Mouse (Mus musculus): ENCODE results near the gene St6galnac1. TPM values are rescaled to one million over a fixed set of nuclear protein-coding genes. Genes with fewer than 3 reads are reported as not detected.

The St6galnac1 gene
- polyA plus RNA-seq, 1 experiment from 2014 or later = not detected

GRCm38 (mm10) chr11:116806136-116807071 is 31.1 kb upstream of the St6galnac1 start:
- H3K4me3 ChIP-seq (replicated peaks) = no peak overlapping the region
- H3K27me3 ChIP-seq = no peaks in the 10 kb centered on the region
- H3K9me3 ChIP-seq = no peaks in the 10 kb centered on the region
- H3K4me2 ChIP-seq (replicated peaks) = no peak overlapping the region
- H3K4me1 ChIP-seq (replicated peaks) = peaks cover 32% of the 10 kb centered on the region
- no peak overlapping the region for H3K9ac ChIP-seq (replicated peaks)
- no peak for ATAC-seq
- 87% methylated on average over 15 of the region's 15 CpGs for WGBS
- no peak overlapping the region for H3K27ac ChIP-seq
- no peaks in the 10 kb centered on the region for H3K36me3 ChIP-seq

GRCm38 (mm10) chr11:116802709-116803108 is 27.4 kb upstream of the St6galnac1 start:
- 88% methylated on average over 5 of the region's 5 CpGs for WGBS
- no peaks in the 10 kb centered on the region for H3K9me3 ChIP-seq
- H3K4me1 ChIP-seq (replicated peaks) = peaks cover 3% of the 10 kb centered on the region
- H3K27me3 ChIP-seq = no peaks in the 10 kb centered on the region
- no peaks in the 10 kb centered on the region for H3K36me3 ChIP-seq
- H3K9ac ChIP-seq (replicated peaks) = no peak overlapping the region
- ATAC-seq = no peak
- H3K4me3 ChIP-seq (replicated peaks) = no peak overlapping the region
- no peak overlapping the region for H3K4me2 ChIP-seq (replicated peaks)
- H3K27ac ChIP-seq = no peak overlapping the region

GRCm38 (mm10) chr11:116801106-116801505 is 25.8 kb upstream of the St6galnac1 start:
- Histone ChIP-seq H3K4me2 (replicated peaks) (no peak overlapping the region), H3K27me3 (no peaks in the 10 kb centered on the region), H3K4me3 (replicated peaks) (no peak overlapping the region), H3K4me1 (replicated peaks) (no peaks in the 10 kb centered on the region), H3K9me3 (no peaks in the 10 kb centered on the region), H3K36me3 (no peaks in the 10 kb centered on the region), H3K9ac (replicated peaks) (no peak overlapping the region), H3K27ac (no peak overlapping the region)
- no peak for ATAC-seq
- 73% methylated on average over 5 of the region's 5 CpGs for WGBS

GRCm38 (mm10) chr11:116799364-116799763 is 24.1 kb upstream of the St6galnac1 start:
- H3K27ac ChIP-seq = no peak overlapping the region
- no peaks in the 10 kb centered on the region for H3K27me3 ChIP-seq
- H3K9me3 ChIP-seq = no peaks in the 10 kb centered on the region
- no peak overlapping the region for H3K4me3 ChIP-seq (replicated peaks)
- no peak for ATAC-seq
- H3K4me2 ChIP-seq (replicated peaks) = no peak overlapping the region
- no peaks in the 10 kb centered on the region for H3K36me3 ChIP-seq
- no peaks in the 10 kb centered on the region for H3K4me1 ChIP-seq (replicated peaks)
- no peak overlapping the region for H3K9ac ChIP-seq (replicated peaks)
- WGBS = 92% methylated on average over 5 of the region's 5 CpGs

GRCm38 (mm10) chr11:116784221-116784620 is 8.9 kb upstream of the St6galnac1 start:
- Histone ChIP-seq H3K9me3 (no peaks in the 10 kb centered on the region), H3K9ac (replicated peaks) (no peak overlapping the region), H3K27ac (no peak overlapping the region), H3K4me2 (replicated peaks) (no peak overlapping the region), H3K4me3 (replicated peaks) (no peak overlapping the region), H3K27me3 (no peaks in the 10 kb centered on the region), H3K36me3 (no peaks in the 10 kb centered on the region), H3K4me1 (replicated peaks) (no peaks in the 10 kb centered on the region)
- WGBS = 92% methylated on average over 10 of the region's 10 CpGs
- ATAC-seq = no peak

GRCm38 (mm10) chr11:116782737-116783145 is 7.4 kb upstream of the St6galnac1 start:
- no peak overlapping the region for H3K27ac ChIP-seq
- H3K4me2 ChIP-seq (replicated peaks) = no peak overlapping the region
- ATAC-seq = no peak
- no peak overlapping the region for H3K4me3 ChIP-seq (replicated peaks)
- no peaks in the 10 kb centered on the region for H3K36me3 ChIP-seq
- WGBS = 85% methylated on average over 9 of the region's 9 CpGs
- H3K9ac ChIP-seq (replicated peaks) = no peak overlapping the region
- no peaks in the 10 kb centered on the region for H3K9me3 ChIP-seq
- H3K27me3 ChIP-seq = no peaks in the 10 kb centered on the region
- no peaks in the 10 kb centered on the region for H3K4me1 ChIP-seq (replicated peaks)

GRCm38 (mm10) chr11:116773205-116773604 is 2.1 kb downstream of the St6galnac1 start:
- Histone ChIP-seq H3K4me3 (replicated peaks) (no peak overlapping the region), H3K36me3 (no peaks in the 10 kb centered on the region), H3K27me3 (no peaks in the 10 kb centered on the region), H3K9me3 (no peaks in the 10 kb centered on the region), H3K9ac (replicated peaks) (no peak overlapping the region), H3K4me1 (replicated peaks) (no peaks in the 10 kb centered on the region), H3K4me2 (replicated peaks) (no peak overlapping the region), H3K27ac (no peak overlapping the region)
- ATAC-seq = no peak
- 60% methylated on average over 2 of the region's 2 CpGs for WGBS

GRCm38 (mm10) chr11:116769873-116770272 is 5.4 kb downstream of the St6galnac1 start:
- Histone ChIP-seq H3K36me3 (no peaks in the 10 kb centered on the region), H3K27me3 (no peaks in the 10 kb centered on the region), H3K4me2 (replicated peaks) (no peak overlapping the region), H3K9me3 (no peaks in the 10 kb centered on the region), H3K9ac (replicated peaks) (no peak overlapping the region), H3K4me1 (replicated peaks) (no peaks in the 10 kb centered on the region), H3K4me3 (replicated peaks) (no peak overlapping the region), H3K27ac (no peak overlapping the region)
- ATAC-seq = no peak
- WGBS = 85% methylated on average over 5 of the region's 5 CpGs

- H3K36me3 ChIP-seq = no peaks in the 10 kb centered on the region
- H3K27me3 ChIP-seq = no peaks in the 10 kb centered on the region
- H3K4me1 ChIP-seq (replicated peaks) = no peaks in the 10 kb centered on the region
- WGBS = 91% methylated on average over 2 of the region's 2 CpGs
- no peak overlapping the region for H3K9ac ChIP-seq (replicated peaks)
- no peak for ATAC-seq
- no peak overlapping the region for H3K4me2 ChIP-seq (replicated peaks)
- no peak overlapping the region for H3K27ac ChIP-seq
- H3K9me3 ChIP-seq = no peaks in the 10 kb centered on the region
- no peak overlapping the region for H3K4me3 ChIP-seq (replicated peaks)
Measured at GRCm38 (mm10) chr11:116764946-116765345, 10.4 kb downstream of the St6galnac1 start.

- H3K9ac ChIP-seq (replicated peaks) = no peak overlapping the region
- H3K27me3 ChIP-seq = no peaks in the 10 kb centered on the region
- H3K9me3 ChIP-seq = no peaks in the 10 kb centered on the region
- WGBS = 94% methylated on average over 7 of the region's 7 CpGs
- no peak overlapping the region for H3K4me3 ChIP-seq (replicated peaks)
- H3K27ac ChIP-seq = no peak overlapping the region
- ATAC-seq = no peak
- no peaks in the 10 kb centered on the region for H3K4me1 ChIP-seq (replicated peaks)
- no peaks in the 10 kb centered on the region for H3K36me3 ChIP-seq
- no peak overlapping the region for H3K4me2 ChIP-seq (replicated peaks)
Measured at GRCm38 (mm10) chr11:116764346-116764745, 11.0 kb downstream of the St6galnac1 start.

GRCm38 (mm10) chr11:116755191-116755590 is 20.1 kb downstream of the St6galnac1 start:
- H3K4me1 ChIP-seq (replicated peaks) = no peaks in the 10 kb centered on the region
- H3K4me2 ChIP-seq (replicated peaks) = no peak overlapping the region
- no peak overlapping the region for H3K27ac ChIP-seq
- no peak for ATAC-seq
- H3K9ac ChIP-seq (replicated peaks) = no peak overlapping the region
- no peak overlapping the region for H3K4me3 ChIP-seq (replicated peaks)
- H3K27me3 ChIP-seq = no peaks in the 10 kb centered on the region
- no peaks in the 10 kb centered on the region for H3K36me3 ChIP-seq
- WGBS = 91% methylated on average over 4 of the region's 4 CpGs
- H3K9me3 ChIP-seq = 0 out of 2 replicates have a peak, but pooled peaks cover 3% of the 10 kb centered on the region

GRCm38 (mm10) chr11:116753674-116754470 is 21.4 kb downstream of the St6galnac1 start:
- no peak for ATAC-seq
- Histone ChIP-seq H3K36me3 (no peaks in the 10 kb centered on the region), H3K4me2 (replicated peaks) (no peak overlapping the region), H3K27ac (no peak overlapping the region), H3K27me3 (no peaks in the 10 kb centered on the region), H3K4me1 (replicated peaks) (no peaks in the 10 kb centered on the region), H3K9ac (replicated peaks) (no peak overlapping the region), H3K9me3 (0 out of 2 replicates have a peak, but pooled peaks cover under 1% of the 10 kb centered on the region), H3K4me3 (replicated peaks) (no peak overlapping the region)
- WGBS = 89% methylated on average over 5 of the region's 5 CpGs
